Mouse (Mus musculus) liver, embryonic 14.5 days (tissue): ENCODE measurements around the gene Mpst. TPM values are rescaled to one million over a fixed set of nuclear protein-coding genes. Genes with fewer than 3 reads are reported as not detected.

Experiments
- ATAC-seq: fragments of 200-750 bp; cut with Nextera tagmentation; 2 replicates; pipeline ENCODE4 v1.8.0; 2017; ENCODE audit warnings: moderate number of reproducible peaks, mild to moderate bottlenecking, moderate library complexity; ENCODE audit not compliant: insufficient read depth
- DNase-seq, 3 experiments: peaks; one replicate each; pipeline ENCODE4 v3.0.0-alpha.2; 2012 to 2013; ENCODE audit warnings: low read depth in 3 of 3, low spot score in 3 of 3
- H3K27ac ChIP-seq: fragments of 300-500 bp; sonication (generic); 2 replicates; pipeline ENCODE4 v1.5.1; 2014; ENCODE audit warnings: moderate library complexity, mild to moderate bottlenecking, control low read depth, inconsistent platforms
- H3K27me3 ChIP-seq: fragments of 300-500 bp; sonication (generic); 2 replicates; pipeline ENCODE4 v1.6.1; 2014; ENCODE audit warnings: mild to moderate bottlenecking, low read length, moderate library complexity; ENCODE audit not compliant: control insufficient read depth, insufficient read depth
- H3K36me3 ChIP-seq: fragments of 300-500 bp; sonication (generic); replicated peaks from 2 replicates; pipeline ENCODE4 v1.6.1; 2014; ENCODE audit warnings: low read depth; ENCODE audit not compliant: control insufficient read depth, insufficient read depth
- H3K4me1 ChIP-seq, 2 experiments: fragments of 200-500 bp in 1 of 2; fragments of 300-500 bp in 1 of 2; sonication (generic) in 1 of 2; replicated peaks; 2 replicates each; pipeline ENCODE4 v1.6.1; 2012 to 2014; ENCODE audit warnings: antibody characterized with exemption in 1 of 2, inconsistent platforms in 1 of 2, low read length in 1 of 2; ENCODE audit not compliant: control insufficient read depth in 2 of 2, insufficient read depth in 2 of 2
- H3K4me2 ChIP-seq: fragments of 300-500 bp; sonication (generic); 2 replicates; pipeline ENCODE4 v1.6.1; 2014; ENCODE audit warnings: low read depth, mild to moderate bottlenecking, control low read depth, moderate library complexity
- H3K4me3 ChIP-seq, 2 experiments: fragments of 200-500 bp in 1 of 2; fragments of 300-500 bp in 1 of 2; sonication (generic) in 1 of 2; 2 replicates each; pipeline ENCODE4 v1.5.1; 2012 to 2014; ENCODE audit warnings: low read depth in 2 of 2, low read length in 2 of 2, mild to moderate bottlenecking in 2 of 2, control low read depth in 1 of 2, inconsistent platforms in 1 of 2, moderate library complexity in 1 of 2; ENCODE audit not compliant: insufficient read depth in 1 of 2
- H3K9ac ChIP-seq: fragments of 300-500 bp; sonication (generic); replicated peaks from 2 replicates; pipeline ENCODE4 v1.6.1; 2014; ENCODE audit warnings: mild to moderate bottlenecking, control low read depth, moderate library complexity
- H3K9me3 ChIP-seq: fragments of 300-500 bp; sonication (generic); 2 replicates; pipeline ENCODE4 v1.6.1; 2016; ENCODE audit warnings: low read length, mixed read lengths; ENCODE audit not compliant: control insufficient read depth
- CTCF ChIP-seq: IDR thresholded peaks from 2 replicates; pipeline ENCODE4 v1.5.1; 2016; ENCODE audit warnings: antibody characterized with exemption, low read depth, control low read depth
- EP300 ChIP-seq: IDR thresholded peaks from 2 replicates; pipeline ENCODE4 v1.6.1; 2016; ENCODE audit warnings: antibody characterized with exemption, low read depth
- WGBS: fragments of 180-500 bp; shearing (Covaris S2); extraction: QIAGEN DNeasy Blood & Tissue Kit; methylation state at CpG from one replicate; pipeline ENCODE4 v1.1.7; 2014; ENCODE audit not compliant: insufficient replicate concordance; 5-methylcytosine and 5-hydroxymethylcytosine counted together
- polyA plus RNA-seq, 2 experiments: library from polyadenylated mRNA; depleted of rRNA in 1 of 2; stranded (reverse) in 1 of 2; unstranded in 1 of 2; fragments of >200 nt; fragmentation: Nextera tagmentation in 1 of 2; extraction: Ambion mirVana in 1 of 2; gene quantifications; 2 replicates each; pipeline versions ENCODE4 v1.2.1 to v1.2.3; 2012 to 2014

The Mpst gene
- polyA plus RNA-seq, 2 experiments = 6.8 to 90.7 TPM

GRCm38 (mm10) chr15:78369641-78370040 is 36.6 kb upstream of the Mpst start:
- Histone ChIP-seq H3K4me1 (peaks cover 0 to 12% of the 10 kb centered on the region in 2 experiments; a peak in 2 of 4 replicates), H3K4me2 (no peak overlapping the region), H3K27ac (no peak overlapping the region), H3K27me3 (no peaks in the 10 kb centered on the region), H3K36me3 (no peaks in the 10 kb centered on the region), H3K9me3 (no peaks in the 10 kb centered on the region), H3K9ac (no peak overlapping the region), H3K4me3 (no peak overlapping the region)
- TF ChIP-seq CTCF = no peak
- TF ChIP-seq EP300 = no peak
- ATAC-seq (no peak), DNase-seq (no peak)
- WGBS = 56% methylated on average over 1 of the region's 1 CpGs

- DNase-seq (no peak), ATAC-seq (no peak)
- 64% methylated on average over 3 of the region's 3 CpGs for WGBS
- Histone ChIP-seq H3K4me3 (no peak overlapping the region), H3K9ac (no peak overlapping the region), H3K4me1 (peaks cover 0 to 11% of the 10 kb centered on the region in 2 experiments; a peak in 2 of 4 replicates), H3K27me3 (no peaks in the 10 kb centered on the region), H3K4me2 (no peak overlapping the region), H3K27ac (no peak overlapping the region), H3K36me3 (no peaks in the 10 kb centered on the region), H3K9me3 (no peaks in the 10 kb centered on the region)
- TF ChIP-seq EP300 = no peak
- TF ChIP-seq CTCF = no peak
Observed at GRCm38 (mm10) chr15:78372796-78373195, 33.4 kb upstream of the Mpst start.

GRCm38 (mm10) chr15:78374204-78374603 is 32.0 kb upstream of the Mpst start:
- WGBS = 58% methylated on average over 3 of the region's 3 CpGs
- Histone ChIP-seq H3K27ac (no peak overlapping the region), H3K4me1 (peaks cover 0 to 6% of the 10 kb centered on the region in 2 experiments; a peak in 2 of 4 replicates), H3K9ac (no peak overlapping the region), H3K9me3 (no peaks in the 10 kb centered on the region), H3K27me3 (no peaks in the 10 kb centered on the region), H3K4me3 (no peak overlapping the region), H3K4me2 (no peak overlapping the region), H3K36me3 (no peaks in the 10 kb centered on the region)
- DNase-seq (no peak), ATAC-seq (no peak)
- TF ChIP-seq EP300 (no peak), CTCF (no peak)

- DNase-seq (no peak), ATAC-seq (no peak)
- Histone ChIP-seq H3K27ac (no peak overlapping the region), H3K4me2 (no peak overlapping the region), H3K4me3 (no peak overlapping the region), H3K9me3 (no peaks in the 10 kb centered on the region), H3K9ac (no peak overlapping the region), H3K36me3 (no peaks in the 10 kb centered on the region), H3K4me1 (no peaks in the 10 kb centered on the region), H3K27me3 (no peaks in the 10 kb centered on the region)
- 66% methylated on average over 10 of the region's 10 CpGs for WGBS
- TF ChIP-seq EP300 (no peak), CTCF (no peak)
Observed at GRCm38 (mm10) chr15:78377859-78378258, 28.4 kb upstream of the Mpst start.

GRCm38 (mm10) chr15:78378556-78378955 is 27.7 kb upstream of the Mpst start:
- Histone ChIP-seq H3K4me2 (no peak overlapping the region), H3K4me3 (no peak overlapping the region), H3K36me3 (no peaks in the 10 kb centered on the region), H3K9me3 (no peaks in the 10 kb centered on the region), H3K4me1 (no peaks in the 10 kb centered on the region), H3K27ac (no peak overlapping the region), H3K27me3 (no peaks in the 10 kb centered on the region), H3K9ac (no peak overlapping the region)
- TF ChIP-seq EP300 (no peak), CTCF (no peak)
- WGBS = 62% methylated on average over 10 of the region's 10 CpGs
- DNase-seq = no peak
- ATAC-seq = no peak
